Mouse (Mus musculus): Measurements from ENCODE around the gene Pxt1.

Gene Pxt1

DNA sequence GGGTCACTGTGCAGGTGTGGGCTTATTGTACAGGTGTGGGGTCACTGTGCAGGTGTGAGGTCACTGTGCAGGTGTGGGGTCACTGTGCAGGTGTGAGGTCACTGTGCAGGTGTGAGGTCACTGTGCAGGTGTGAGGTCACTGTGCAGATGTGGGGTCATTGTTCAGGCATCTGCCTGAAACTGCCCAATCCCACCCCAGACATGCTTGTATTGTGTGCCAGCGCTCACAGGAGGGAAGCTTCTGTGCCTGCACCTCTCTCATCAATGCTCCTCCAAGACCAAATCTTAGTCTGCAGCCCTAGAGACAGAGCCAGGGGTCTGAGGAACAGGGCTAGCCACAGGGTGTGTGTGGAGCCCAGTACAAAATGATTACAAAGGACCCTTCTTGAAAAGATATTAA is 27.1 kb downstream of the Pxt1 start:
- no peak for DNase-seq (ENCODE audit: extremely low read depth, insufficient read length, low spot score)

DNA sequence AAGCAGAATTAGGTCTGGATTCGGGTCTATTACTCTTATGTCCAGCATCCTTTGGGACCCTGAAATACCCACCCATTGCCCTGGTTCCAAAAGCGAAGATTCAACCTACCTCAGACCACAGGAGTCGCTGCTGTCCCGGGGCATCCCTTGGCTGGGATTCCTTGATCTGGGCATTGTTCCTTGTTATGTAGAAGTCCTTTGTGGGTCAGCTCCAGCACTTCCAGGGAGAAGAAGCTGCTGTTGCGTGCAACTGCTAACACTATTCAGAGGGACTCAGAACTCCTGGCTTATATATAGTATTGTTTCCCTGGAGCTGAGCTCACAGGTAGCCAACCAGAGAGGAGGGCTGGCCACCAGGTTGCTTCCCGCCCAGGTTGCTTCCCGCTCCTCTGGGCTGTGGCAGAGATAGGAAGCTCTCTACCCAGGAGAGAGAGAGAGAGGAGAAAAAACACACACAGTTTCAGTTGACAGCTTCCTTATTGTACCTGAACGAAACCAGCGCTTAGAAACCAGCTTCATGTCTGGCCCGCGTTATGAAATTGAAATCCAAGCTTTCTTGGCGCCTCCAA is 28.5 kb downstream of the Pxt1 start, which contains the start of gene 4930539E08Rik:
Gene 4930539E08Rik (minus strand): TSS at position 265 of the 569 bp plus-strand sequence.
- DNase-seq (ENCODE audit: extremely low read depth, insufficient read length, low spot score), result no peak

DNA sequence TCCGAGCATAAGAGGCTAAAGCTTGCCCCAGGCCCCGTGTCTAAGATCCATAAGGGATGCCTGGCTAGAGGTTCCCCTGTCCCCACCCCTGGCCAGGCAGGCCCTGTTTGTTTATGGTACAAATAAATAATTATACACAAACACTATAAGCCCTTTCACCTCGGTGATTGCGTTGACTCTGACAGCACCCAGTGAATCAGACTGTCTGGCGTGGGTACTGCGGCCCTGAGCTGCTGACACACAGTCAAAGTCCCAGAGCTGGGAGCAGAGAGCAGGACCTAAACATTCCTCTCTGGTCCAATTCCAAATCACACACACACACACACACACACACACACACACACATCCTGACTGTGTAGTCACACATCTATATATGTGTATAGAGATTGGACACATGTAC is 29.7 kb downstream of the Pxt1 start:
- no peak for DNase-seq (ENCODE audit: extremely low read depth, insufficient read length, low spot score)

GRCm38 (mm10) chr17:28913200-28913599 is 30.4 kb downstream of the Pxt1 start:
- DNase-seq (ENCODE audit: extremely low read depth, insufficient read length, low spot score), result peak; percentile 57

DNA sequence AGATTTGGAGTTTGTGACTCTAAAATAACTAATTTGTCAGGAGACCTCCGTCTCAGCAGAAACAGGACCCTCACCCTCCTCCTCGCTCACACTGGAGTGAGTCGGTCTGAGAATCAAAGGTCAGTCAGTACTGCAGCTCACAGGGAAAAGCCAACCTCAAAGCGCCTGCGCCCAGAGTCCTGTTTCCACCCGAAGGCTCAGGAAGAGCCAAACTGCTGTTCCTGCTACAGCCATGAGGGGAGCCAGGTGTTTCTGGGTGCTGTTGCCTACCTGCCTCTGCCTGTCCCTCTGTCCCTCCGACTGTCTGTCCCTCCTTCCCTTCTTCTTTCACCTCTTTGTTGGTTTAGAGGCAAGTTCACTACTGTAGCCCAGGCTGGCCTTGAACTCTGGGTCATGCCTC is 33.5 kb downstream of the Pxt1 start:
- DNase-seq (ENCODE audit: extremely low read depth, insufficient read length, low spot score), result no peak

DNA sequence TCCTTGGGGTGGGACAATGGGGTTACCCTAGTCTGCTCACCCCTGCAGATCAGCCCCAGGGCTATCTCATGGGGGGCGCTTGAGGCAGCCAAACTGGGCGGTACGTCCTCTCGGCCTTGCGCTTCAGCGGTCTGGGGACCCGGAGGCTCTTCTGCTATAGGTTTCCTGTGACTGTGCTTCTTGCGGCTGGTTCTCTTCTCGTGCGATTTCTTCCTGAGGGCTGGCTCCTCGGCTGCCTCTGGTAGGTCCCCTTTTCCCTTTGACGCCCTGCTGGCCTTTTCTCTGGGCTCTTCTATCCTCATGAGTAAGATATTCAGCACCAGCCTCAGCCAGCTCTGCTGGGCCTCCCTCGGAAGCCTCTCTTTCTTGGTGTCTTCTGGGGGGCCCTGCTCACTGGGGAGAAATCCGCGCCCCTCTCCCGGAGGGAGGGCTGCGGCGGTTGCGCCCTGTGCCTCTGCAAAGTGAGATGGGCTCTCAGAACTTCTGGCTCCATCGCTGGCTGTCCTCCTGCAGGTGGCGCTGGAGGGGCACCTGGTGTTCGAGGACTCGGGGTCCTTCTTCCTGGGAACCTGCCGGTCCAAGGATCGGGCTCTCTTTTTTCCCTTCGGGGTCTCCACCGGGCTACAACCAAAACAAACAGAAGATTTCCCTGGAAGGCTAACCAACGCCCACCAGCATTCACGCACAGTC is 34.2 kb downstream of the Pxt1 start:
- DNase-seq (ENCODE audit: extremely low read depth, insufficient read length, low spot score), result no peak

- DNase-seq (ENCODE audit: extremely low read depth, insufficient read length, low spot score), result no peak
Measured at GRCm38 (mm10) chr17:28907959-28908358, 35.7 kb downstream of the Pxt1 start.

- peak; percentile 26 for DNase-seq (ENCODE audit: extremely low read depth, insufficient read length, low spot score)
Measured at GRCm38 (mm10) chr17:28905377-28905916, 38.2 kb downstream of the Pxt1 start.

- peak; percentile 36 for DNase-seq (ENCODE audit: extremely low read depth, insufficient read length, low spot score)
Measured at GRCm38 (mm10) chr17:28904546-28905376, 38.9 kb downstream of the Pxt1 start.

DNA sequence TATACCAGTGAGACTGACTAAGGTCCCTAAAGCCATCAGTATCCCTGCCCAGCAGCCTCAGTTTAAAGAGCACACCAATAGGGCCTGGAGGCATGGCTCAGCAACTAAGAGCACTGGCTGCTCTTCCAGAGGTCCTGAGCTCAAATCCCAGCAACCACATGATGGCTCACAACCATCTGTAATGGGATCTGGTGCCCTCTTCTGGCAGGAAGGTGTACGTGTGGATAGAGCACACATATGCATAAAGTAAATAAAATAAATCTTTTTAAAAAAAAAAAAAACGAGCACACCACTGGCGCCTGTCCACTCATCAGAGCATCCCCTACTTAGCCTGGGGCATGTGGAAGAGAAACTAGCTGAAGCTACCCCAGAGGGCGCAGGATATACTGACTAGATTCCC is 42.1 kb downstream of the Pxt1 start:
- DNase-seq (ENCODE audit: extremely low read depth, insufficient read length, low spot score), result no peak

DNA sequence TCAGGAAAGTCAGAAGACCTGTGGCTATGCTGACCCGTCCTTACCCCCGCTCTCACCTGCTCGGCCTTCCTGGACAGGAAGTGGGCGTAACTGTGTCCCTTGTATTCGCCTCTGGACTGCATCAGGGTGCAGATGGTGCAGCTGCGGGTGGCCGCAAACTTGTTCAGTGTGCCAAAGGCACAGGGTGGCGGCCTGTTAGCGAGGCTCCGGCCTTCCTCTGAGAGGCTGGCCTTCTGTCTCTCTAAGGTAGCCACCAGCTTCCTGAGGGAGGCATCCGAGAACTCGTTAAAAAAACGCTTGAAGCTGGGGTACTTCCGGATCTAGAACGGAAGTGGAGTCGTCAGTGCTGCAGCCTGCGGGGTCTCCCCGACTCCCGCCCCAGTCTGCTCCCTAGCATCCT is 44.2 kb downstream of the Pxt1 start:
- no peak for DNase-seq (ENCODE audit: extremely low read depth, insufficient read length, low spot score)

DNA sequence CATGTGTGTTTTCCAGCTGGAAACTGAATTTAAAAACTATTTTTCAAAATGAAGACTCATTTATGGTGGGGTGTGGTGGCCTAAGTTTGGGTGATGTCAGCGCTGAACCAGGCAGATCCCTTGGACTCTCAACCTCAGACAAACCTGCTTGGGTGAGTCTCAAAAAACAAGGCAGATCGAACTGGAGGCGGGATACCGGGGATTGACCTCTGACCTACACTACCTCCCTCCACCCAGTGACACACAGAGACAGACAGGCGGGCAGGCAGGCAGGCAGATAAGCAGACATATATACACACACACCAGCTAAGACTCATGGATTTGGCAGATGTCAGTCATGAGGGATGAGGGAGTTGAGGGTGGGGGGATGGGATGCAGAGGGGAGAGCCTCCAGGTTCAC is 45.4 kb downstream of the Pxt1 start:
- DNase-seq (ENCODE audit: extremely low read depth, insufficient read length, low spot score), result no peak

DNA sequence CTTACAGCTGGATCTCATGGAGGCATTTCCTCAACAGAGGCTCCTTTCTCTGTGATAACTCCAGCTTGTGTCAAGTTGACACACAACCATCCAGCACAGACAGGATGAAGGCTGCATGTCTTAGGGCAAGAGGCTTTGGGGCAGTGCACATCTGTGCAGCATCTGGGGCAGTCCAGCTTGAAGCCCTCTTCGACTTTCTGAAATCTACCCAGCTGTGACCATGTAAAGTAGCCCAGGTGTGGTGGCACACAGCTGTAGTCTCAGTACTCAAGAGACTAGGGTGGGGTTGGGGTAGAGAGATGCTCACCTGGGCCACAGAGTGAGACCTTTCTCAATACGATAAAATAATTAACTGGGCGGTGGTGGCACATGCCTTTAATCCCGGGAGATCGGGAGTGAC is 45.8 kb downstream of the Pxt1 start:
- no peak for DNase-seq (ENCODE audit: extremely low read depth, insufficient read length, low spot score)

- no peak for DNase-seq (ENCODE audit: extremely low read depth, insufficient read length, low spot score)
Measured at GRCm38 (mm10) chr17:28896095-28896780, 47.4 kb downstream of the Pxt1 start.

GRCm38 (mm10) chr17:28895217-28895875 is 48.3 kb downstream of the Pxt1 start:
- no peak for DNase-seq (ENCODE audit: extremely low read depth, insufficient read length, low spot score)

- no peak for DNase-seq (ENCODE audit: extremely low read depth, insufficient read length, low spot score)
Measured at GRCm38 (mm10) chr17:28894050-28894767, 49.4 kb downstream of the Pxt1 start.

GRCm38 (mm10) chr17:28886266-28886665 is 57.4 kb downstream of the Pxt1 start:
- DNase-seq (ENCODE audit: extremely low read depth, insufficient read length, low spot score), result no peak

- no peak for DNase-seq (ENCODE audit: extremely low read depth, insufficient read length, low spot score)
Measured at GRCm38 (mm10) chr17:28885231-28885630, 58.4 kb downstream of the Pxt1 start.
